Mouse (Mus musculus) lung, postnatal 10 days (tissue): ENCODE measurements at regions not wholly inside any gene's neighbourhood (a gene's known extent, or its start where the extent isn't known, plus 50 kb on each side); places are given as distances from the start of the nearest gene placed in this dataset.

Experiments
- DNase-seq: peaks from one replicate; pipeline ENCODE4 v3.0.0; 2021

DNA sequence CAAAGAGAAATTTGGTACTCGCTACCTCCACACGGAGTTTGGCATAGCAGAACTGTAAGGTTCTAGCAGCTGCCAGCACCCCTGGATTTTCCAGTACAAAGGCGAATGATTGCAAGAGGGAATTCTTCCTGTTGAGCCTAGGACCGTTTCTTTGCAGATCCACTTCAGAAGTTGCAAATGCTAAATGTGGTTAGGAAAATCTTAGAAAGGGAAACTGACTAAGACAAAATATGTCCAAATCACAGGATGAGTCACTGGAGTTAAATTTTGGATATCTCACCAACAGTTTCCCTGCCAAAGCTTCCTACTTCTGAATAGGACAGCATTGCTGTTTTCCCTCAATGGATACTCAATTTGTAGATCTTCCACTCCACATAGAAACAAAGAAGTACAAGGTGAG lies 395.4 kb upstream of the Ubash3b start:
- DNase-seq, result no peak

DNA sequence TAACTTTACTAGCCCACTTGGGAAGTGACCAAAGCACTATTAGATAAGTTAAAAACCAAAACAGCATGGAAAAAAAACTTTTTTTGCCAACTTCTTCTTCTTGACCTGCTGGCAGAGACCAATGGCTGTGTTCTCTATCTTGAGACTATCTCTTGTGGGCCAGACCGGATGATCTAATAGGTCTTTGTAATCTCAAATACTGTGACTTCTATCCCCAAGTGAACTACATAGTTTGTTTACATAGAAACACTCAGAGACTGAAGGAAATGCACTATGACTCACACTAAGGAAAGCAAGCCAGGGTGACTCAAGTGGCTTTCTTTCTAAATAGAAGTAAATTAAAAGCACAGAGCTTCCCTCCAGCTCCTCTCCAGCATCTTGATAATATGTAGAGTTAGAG lies 384.3 kb upstream of the Ubash3b start:
- DNase-seq, result peak; percentile 42

DNA sequence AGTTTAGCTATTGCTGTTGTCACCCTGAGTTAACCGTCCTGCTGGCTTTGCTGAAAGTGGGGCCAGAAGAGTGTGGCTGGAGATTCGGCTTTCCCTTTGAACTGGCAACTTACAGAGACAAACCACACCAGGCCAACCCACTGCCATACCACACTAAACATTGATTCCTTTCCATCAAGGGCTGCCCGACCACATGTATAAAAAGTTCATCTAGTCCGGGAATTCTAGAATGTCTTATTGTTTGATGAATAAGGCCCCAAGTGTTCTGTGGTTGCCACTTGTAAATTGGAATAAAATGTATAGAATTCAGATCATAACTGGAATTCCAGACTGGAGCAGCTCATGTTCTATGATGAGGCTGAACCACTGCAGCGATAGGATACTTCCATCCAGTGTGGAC lies 381.0 kb upstream of the Ubash3b start:
- DNase-seq, result no peak

DNA sequence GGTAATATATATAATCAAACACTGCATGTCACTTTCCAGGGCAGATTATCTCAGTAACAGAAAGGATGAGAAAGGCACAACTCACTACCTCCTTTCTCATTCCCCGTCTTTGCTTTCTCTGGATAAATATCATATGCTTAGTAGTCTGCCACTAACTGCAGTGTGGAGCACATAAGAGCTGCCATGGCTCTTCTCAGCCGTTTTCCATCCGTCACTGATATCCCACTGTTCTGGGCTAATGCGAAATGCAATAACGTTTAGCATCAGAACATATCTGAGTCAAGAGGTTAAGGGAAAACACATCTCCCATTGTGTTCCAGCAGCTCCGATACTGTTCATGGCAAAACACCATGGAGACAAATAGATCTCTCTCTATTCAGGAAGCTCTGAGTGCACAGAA lies 379.8 kb upstream of the Ubash3b start:
- DNase-seq, result no peak

DNA sequence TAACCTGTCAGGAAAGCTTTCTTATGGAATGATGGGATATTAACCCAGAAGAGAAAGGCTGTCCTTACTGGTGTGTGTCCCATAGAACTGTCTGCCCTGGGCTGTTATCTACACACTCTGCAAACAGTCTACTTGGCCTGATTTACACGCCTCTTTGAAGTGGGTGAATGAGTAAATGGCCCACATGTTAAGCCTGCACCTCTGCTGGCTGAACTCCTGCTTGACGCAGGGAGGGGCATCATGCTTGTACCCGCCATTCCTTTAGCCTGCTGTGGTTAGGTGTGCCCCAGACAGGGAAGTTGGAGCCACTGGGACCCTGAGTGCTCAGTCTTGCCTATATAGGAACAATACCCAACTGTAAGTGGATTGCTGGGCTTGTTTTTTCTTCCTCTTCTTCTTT lies 371.3 kb upstream of the Ubash3b start:
- DNase-seq, result no peak

DNA sequence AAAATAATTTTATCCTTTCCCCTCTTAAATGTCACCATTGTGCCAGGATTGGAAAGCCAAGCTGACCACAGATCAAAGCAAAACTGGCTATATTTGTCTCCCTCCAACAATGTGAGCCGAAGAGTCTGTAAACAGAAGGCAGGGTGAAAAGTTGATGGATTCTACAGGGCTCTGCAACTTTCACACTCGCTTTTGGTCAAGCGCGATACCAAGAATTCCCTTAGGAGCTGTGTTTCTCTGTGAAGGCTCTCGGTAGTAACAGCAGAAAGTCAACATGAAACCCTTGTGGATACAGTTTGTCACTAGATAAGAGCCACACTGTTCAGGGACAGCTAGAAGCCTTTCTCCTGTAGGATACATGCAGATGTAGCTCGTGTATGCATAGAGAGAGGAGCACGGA lies 370.8 kb upstream of the Ubash3b start:
- no peak for DNase-seq

DNA sequence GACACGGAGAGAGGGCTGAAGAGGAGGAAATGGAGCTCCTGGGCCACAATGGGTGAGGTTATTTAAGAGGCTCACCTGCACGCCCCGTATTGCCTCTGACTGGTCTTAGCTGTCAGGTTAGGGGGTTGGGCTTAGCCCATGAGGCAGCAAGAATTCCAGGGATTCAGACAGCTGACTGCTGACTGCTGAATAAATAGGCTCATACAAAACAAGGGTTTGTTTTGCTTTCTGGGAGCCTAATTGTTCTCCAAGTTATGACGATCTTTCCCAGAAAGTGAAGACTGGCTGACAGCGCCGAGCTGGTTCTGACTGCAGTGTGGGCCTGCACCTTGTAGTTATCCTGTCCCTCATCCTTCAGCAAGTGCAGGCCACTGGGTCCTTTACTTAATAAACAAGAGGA lies 370.1 kb upstream of the Ubash3b start:
- DNase-seq, result no peak

DNA sequence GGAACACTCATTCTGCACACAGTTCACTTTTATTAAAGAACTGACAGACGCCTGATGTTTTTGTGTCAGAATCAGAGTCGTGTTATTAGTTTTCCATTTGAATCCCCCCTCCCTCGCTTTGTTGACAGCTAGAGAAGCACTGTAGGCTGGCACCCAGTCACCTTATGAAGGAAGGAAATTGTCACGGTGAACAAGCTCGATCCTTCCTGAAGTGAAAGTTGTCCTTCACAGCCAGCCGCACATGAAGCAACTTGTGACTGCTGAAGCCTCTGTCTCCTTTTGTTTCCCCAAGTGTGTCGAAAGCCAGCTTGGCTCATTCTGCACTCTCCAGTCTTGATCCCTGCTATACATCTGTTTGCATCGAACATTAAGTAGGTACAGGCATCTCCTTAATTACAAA lies 364.6 kb upstream of the Ubash3b start:
- no peak for DNase-seq

DNA sequence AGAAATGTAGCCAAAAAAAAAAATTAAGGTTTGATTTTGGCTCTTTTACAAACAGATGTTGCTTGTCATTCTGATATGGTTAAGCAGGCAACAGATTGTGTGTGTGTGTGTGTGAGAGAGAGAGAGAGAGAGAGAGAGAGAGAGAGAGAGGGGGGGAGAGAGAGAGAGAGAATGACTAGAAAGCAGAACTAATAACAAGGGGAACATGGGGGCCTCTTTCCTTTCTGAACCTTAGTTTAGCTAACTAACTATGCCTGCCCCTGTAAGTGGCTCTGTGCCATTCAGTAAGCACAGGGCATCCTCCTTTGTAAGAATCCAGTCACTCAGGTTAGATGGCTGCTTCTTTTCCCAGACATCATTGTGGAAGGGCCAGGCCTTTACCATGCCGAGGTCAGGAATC lies 364.0 kb upstream of the Ubash3b start:
- DNase-seq, result no peak

DNA sequence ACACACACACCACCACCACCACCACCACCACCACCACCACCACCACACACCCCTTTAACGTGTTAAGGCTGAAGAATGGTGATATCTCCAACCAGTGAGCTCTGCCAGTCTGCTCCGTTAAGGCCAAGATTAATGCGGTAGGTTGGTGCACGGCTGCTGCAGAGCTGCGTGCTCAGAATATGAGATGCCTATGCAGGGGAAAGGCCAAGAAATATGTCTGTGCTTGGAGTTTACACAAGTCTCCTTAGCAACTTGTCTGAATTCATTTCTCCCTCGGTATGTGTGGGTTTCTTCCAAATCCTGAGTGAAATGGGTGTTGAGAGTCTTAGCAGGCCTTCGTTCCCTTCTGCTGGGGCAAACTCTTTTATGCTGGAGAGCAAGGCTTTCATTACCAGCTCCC lies 363.1 kb upstream of the Ubash3b start:
- no peak for DNase-seq

DNA sequence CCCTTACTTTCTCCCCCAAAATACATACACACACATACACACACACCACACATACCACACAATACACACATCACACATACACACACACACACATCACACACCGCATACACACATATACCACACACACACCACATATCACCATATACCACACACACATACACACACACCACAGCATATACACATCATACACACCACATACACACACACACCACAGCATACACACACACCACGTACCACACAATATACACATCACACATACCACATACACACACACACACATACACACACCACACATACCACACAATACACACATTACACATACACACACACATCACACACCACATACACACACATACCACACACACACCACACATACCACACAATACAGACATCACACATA lies 362.5 kb upstream of the Ubash3b start:
- DNase-seq, result no peak

DNA sequence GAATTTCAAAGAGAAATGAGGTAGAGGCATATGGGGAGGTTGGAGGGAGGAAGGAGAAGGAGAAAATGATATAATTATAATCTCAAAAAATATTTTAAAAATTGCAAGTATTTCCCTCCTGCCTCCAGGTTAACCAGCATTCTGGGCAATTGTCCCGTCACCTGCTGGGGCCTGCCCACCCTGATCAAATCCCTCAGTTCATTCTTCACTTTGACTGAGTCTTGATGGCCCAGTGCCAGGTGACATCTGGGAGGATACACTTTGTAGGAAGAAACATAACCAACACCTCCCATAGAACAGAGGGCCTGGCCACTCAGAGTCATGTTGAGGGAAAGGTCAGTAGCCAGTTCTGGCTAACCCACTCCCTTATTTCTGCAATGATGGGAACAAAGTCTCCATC lies 360.8 kb upstream of the Ubash3b start:
- no peak for DNase-seq

DNA sequence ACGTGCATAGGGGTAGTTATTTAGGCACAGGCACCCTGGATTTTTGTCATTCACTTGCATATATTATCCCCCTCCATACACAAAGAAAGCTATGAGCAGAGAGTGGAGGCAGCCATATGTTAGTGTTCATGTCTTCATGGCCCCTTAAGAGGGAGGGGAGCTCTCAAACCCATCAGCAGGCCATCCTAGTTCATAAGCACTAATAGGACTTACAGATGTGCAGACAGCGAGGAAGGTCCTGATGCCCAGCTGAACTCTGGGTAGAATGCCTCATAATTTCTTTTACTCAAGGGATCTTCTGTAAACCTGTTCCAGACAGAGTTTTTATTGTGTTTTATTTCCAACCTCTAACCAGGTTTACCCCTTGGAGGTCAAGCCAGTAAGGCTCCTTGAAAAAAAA lies 356.3 kb upstream of the Ubash3b start:
- DNase-seq, result no peak

DNA sequence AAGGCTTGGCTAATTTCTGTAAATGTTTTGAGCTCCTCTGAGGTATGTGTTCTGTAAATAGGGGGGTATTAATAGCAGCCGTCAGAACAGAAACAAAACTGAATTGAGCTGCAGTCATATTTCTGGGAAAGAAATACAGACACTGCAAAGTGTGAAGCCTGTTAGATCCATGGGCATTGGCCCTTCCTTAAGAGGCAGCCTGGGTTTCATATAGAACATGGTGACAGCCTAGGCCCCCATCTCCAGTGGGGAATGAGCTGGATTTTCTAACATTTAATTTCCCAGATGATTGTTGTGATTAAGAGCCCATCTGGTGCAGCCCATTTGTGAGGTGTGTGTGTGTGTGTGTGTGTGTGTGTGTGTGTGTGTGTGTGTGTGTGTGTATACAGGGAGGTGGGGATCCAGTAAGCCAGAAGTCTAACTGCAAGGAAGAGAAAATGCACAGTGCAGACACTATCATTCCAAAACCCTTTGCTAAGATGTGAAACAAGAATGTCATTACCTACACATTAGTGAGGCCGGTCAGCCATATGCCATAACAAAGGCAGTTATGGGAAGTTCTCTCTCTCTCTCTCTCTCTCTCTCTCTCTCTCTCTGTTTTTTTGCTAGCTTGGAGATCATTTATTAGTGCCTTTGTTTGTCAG lies 355.7 kb upstream of the Ubash3b start:
- DNase-seq, result no peak

DNA sequence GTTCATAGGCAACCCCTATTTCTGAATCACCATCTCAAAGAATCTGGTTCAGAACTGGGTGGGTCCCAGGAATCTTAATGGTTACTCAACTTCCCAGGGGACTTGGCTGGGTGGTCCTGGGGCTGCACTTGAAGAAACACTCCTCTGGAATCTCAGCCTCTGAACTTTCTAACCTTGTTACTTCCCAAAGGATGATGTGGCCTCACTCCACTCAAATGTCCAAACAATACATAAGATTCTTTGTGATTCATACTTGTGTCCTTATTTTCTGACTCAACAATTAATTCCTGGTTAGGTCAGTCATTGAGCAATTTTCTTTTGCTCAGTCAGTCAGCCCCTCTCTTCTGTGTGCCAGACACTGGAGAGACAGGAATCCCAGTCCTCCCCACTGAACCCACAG lies 353.7 kb upstream of the Ubash3b start:
- DNase-seq, result no peak

DNA sequence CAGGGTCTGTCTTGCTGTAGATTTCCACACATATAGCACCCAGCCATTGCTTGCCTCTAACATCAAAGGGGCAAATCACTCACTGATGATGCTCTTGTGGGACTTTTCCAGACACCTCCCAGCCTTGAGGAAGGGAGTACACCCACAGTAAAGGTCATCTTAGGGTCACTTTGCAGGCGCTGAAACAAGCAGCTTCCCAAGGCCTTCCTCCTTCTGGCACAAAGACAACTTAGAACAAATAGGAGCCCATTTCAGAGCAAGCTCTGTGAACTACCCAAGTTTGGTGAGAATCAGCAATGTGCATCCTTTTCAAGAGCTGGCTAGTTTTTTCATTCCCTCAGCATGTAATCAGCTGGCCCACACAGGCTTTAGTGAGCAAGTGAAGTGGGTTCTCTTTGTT lies 352.2 kb upstream of the Ubash3b start:
- no peak for DNase-seq

DNA sequence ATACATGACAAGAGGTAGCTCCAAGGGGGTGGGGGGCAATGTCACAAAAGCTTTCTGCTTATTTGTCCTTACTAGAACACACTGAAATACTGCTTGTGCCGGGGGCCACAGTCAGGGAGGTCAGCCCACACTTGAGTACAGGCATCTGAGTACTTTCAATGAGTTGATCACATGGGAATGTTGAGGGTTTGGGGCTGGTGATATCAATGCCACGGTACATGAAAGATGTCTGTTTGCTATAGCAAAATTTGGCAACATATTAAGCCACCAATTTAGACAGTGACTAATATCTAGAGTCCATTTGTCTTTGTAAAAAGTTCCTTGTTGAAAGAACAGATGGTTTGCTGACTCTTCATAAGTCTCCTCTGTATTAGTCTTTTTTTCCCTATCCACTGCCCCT lies 348.1 kb upstream of the Ubash3b start:
- no peak for DNase-seq

DNA sequence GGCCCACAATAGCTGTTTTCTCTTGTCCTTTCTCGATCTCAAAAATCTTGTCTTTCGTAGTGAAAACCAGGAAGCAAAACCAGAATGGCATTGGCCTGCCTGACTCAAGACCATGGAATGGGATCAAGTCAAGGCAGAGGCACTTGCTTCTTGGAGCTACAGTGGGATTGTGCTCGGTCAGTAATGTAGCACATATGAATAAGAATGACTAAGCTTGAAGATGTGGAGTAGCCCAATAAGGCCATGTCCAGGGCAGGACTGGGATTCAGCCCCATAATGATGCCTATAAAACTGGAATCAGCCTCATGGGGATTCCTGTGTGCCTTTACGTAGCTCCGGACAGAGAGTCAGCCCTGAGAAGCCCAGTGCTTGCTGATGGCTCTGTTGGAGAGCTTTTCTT lies 347.2 kb upstream of the Ubash3b start:
- no peak for DNase-seq

DNA sequence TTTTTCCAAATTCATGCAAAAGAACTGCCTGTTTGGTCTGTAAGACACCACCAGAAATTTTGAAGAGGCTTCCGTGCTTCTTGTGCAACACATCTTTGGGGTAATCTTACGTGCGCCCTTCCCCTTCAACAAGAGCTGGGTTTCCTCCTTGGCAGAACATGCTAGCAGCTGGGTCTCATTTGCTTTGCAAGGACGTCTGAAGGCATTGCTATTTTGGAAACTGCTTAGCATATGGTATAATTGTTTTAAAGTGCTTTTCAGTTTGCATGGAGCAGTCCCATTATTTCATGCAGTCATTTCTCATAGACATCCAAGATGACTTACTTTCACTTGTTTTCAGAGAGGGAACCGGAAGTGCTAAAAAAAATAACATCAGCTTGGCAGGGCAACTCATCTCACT lies 336.8 kb upstream of the Ubash3b start:
- no peak for DNase-seq

DNA sequence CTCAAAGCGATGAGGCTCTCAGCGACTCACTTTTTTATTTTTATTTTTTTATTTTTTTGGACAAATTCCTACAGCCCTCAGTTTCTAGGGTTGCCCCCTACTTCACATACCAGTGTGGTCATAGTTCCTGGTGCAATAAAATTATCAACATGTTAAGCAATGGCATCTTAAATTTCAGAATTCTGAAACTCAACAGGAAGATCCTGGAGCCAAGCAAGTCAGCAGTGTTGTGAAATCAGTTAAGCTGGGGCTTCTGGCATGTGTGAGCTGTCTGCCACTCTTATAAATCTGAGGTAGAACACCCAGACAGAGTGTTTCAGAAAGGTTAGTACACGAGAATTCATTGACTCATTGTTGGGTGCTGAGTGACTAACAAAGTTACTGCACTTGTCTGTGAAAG lies 328.6 kb upstream of the Ubash3b start:
- DNase-seq, result no peak

DNA sequence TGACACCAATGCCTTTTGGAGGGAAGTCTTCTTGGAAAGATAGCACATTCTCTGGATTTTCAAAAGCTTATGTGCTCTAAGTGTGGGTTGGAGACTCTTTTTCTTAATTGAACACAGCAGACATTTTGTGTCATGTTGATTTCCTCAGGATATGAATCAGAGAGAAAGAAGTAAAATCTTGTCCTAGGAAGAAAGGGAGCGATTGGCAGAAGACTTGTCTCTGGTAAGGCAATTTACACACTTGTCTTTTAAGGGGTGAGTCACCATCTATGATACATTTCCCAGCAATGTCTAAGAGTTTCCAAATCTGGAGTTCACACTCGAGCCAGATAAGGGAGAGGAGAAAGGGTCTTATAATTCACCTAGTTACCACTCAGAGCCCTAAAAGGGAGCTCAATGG lies 326.5 kb upstream of the Ubash3b start:
- DNase-seq, result no peak

DNA sequence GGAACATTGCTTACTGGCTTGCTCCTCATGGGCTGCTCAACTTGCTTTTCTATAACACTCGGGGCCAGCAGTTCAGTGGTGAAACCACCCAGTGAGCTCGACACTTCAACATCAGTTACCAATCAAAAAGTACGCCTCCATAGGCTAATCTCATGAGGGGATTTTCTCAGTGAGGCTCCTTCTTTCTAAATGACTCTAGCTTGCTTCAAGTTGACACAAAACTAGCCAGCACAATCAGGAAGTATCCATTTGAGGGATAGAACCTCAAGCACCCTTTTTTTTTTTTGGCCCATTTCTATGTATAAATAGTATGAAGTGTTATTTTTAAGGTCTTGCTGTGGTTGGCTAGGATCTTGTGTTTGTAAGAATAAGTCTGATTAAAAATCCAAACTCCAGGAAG lies 321.7 kb upstream of the Ubash3b start:
- DNase-seq, result no peak

DNA sequence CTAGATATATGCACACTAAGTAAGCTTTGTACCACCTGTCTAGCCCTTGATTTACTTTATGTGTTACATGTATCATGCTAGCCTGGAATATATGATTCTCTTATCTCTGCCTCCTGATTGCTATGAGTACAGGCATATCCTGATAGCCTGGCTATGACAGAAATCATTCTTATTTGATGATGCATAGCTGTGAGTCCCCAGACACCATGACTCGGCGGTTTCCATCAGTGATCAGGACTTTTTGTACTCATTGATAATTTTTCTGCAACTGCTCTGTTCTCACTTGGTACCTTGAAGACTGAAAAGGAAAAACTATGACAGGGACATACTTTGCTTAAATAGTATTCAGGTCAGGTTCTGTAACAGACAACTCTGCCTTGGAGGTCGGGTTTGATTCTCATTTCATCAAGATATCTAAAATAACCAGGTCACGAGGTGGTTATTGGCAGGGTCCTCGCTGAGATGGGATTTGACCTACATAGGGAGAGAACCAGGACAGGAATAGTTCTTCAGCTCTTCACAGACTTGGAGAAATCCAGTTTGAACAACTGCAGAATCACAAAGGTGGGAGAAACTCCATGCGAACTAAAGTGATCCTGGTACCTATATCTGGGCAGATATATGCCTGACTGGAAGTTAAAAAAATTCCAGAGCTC lies 320.2 kb upstream of the Ubash3b start:
- no peak for DNase-seq

DNA sequence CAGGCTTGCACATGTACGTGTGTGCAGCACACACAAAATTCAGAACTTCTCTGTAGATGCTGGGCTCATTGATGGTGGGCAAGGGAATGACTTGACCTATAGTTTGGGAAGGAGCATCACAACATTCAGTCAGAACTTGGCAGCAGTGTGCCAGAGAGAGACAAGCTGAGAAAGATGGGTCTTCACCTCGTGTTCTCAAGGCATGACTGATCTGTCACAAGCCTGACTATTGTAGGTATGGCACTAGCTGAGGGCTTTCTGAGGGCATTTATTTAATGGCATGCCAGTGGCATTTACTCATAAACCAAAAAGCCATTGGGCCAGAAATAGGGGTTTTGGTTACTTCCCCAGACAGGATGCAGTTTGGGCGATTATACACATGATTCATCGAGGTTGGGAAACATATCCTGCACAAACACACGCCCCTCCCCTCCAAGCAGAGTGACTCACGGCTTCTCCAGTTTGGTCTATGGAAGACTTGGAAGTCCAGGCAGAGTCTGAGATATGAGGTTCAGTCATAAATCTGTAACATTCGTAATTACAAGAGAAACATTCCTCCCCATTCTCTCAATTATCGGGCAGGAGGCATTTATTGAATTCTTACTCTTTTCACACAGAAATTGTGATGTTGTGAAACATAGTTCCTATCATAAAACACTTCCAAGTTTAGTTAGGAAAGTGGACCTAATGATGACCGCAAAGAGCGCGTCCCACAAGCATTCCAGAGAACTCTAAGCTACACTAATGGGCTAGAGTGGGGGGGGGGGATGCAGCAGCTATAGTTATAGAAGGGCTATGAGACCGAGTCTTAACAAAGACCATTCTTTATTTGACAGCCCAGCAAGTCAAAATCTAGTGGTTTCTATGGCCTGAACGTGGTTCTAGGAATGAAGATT lies 318.6 kb upstream of the Ubash3b start:
- DNase-seq, result no peak
